Mouse (Mus musculus): Measurements from ENCODE around the gene Caprin2. TPM values are rescaled to one million over a fixed set of nuclear protein-coding genes. Genes with fewer than 3 reads are reported as not detected.
"Not testable (repeated sequence)": the region's sequence is repeated elsewhere in the genome, so short reads cannot be mapped to it uniquely, and the experiment has no call there.

Gene Caprin2
- total and polyA plus RNA-seq, 2 experiments from 2014 or later, result 6.5 to 18.0 TPM

DNA sequence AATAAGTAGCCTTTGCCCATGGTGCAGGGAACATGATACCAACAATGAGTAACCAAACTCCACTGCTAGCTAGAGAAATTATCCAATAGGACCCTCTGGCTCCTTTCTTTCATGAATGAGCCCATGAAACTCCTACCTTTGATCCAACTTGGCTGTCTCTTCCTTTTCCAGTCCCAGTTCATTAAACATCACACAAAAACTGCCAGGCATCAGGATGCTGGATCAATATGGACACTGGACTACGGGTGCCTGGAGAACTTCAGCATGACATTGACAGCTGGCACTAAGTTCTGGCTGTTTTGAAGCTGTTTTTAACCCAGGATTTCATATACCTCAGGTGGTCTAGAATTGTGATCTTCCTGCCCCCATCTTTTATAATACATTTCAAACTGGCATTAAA is 21.6 kb upstream of the Caprin2 start:
- H3K9ac ChIP-seq (replicated peaks; ENCODE audit: low read length, poor library complexity, severe bottlenecking), result no peak overlapping the region
- TF ChIP-seq CTCF (IDR thresholded peaks at IDR 0.05), result no peak
- H3K4me3 ChIP-seq (ENCODE audit: low read depth, low read length), result no peak overlapping the region
- no peaks in the 10 kb centered on the region for H3K27me3 ChIP-seq (ENCODE audit: insufficient read depth, low read length)
- no peak overlapping the region for H3K4me2 ChIP-seq (ENCODE audit: low read depth, low read length, poor library complexity, severe bottlenecking)
- no peaks in the 10 kb centered on the region for H3K4me1 ChIP-seq (ENCODE audit: insufficient read depth, low read length)
- DNase-seq (ENCODE audit: low spot score) (no peak), ATAC-seq (ENCODE audit: low FRiP score) (no peak)
- 71% methylated on average over 1 of the region's 1 CpGs for WGBS
- H3K36me3 ChIP-seq (ENCODE audit: insufficient read depth, low read length), result no peaks in the 10 kb centered on the region
- H3K27ac ChIP-seq (ENCODE audit: low read depth, low read length), result no peak overlapping the region
- no peaks in the 10 kb centered on the region for H3K9me3 ChIP-seq (ENCODE audit: low read length)

- 43% methylated on average over 3 of the region's 3 CpGs for WGBS
- H3K36me3 ChIP-seq (ENCODE audit: insufficient read depth, low read length), result no peaks in the 10 kb centered on the region
- TF ChIP-seq CTCF (IDR thresholded peaks at IDR 0.05), result peak; percentile 66
- no peak overlapping the region for H3K9ac ChIP-seq (replicated peaks; ENCODE audit: low read length, poor library complexity, severe bottlenecking)
- H3K27me3 ChIP-seq (ENCODE audit: insufficient read depth, low read length), result no peaks in the 10 kb centered on the region
- H3K4me3 ChIP-seq (ENCODE audit: low read depth, low read length), result no peak overlapping the region
- peak; percentile 42 for DNase-seq (ENCODE audit: low spot score)
- no peak overlapping the region for H3K4me2 ChIP-seq (ENCODE audit: low read depth, low read length, poor library complexity, severe bottlenecking)
- ATAC-seq (ENCODE audit: low FRiP score), result no peak
- no peaks in the 10 kb centered on the region for H3K4me1 ChIP-seq (ENCODE audit: insufficient read depth, low read length)
- no peaks in the 10 kb centered on the region for H3K9me3 ChIP-seq (ENCODE audit: low read length)
- H3K27ac ChIP-seq (ENCODE audit: low read depth, low read length), result no peak overlapping the region
These were observed 20.8 kb upstream of the Caprin2 start for GRCm38 (mm10) chr6:148916817-148917216.

DNA sequence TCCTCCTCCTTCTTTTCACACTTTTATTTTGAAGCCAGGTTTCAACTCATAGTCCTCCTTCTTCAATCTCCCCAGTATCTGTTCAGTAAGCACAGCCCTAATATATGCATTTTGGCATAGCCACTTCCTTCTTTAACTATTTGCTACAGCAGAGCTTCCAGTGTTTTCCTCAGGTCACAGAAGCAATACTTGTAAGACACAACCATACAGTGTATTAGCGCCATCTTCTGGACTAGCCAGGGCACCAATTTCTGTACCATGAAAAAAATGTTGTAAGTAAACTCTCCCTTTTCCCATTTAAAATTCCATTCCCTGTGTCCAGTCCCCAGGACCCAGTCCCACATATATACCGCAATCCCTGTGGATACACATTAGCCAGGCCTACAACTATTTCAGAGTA is 17.9 kb upstream of the Caprin2 start:
- Histone ChIP-seq H3K4me2 (ENCODE audit: low read depth, low read length, poor library complexity, severe bottlenecking) (no peak overlapping the region), H3K9ac (replicated peaks; ENCODE audit: low read length, poor library complexity, severe bottlenecking) (no peak overlapping the region), H3K4me3 (ENCODE audit: low read depth, low read length) (no peak overlapping the region), H3K9me3 (ENCODE audit: low read length) (no peaks in the 10 kb centered on the region), H3K36me3 (ENCODE audit: insufficient read depth, low read length) (no peaks in the 10 kb centered on the region), H3K27ac (ENCODE audit: low read depth, low read length) (no peak overlapping the region), H3K4me1 (ENCODE audit: insufficient read depth, low read length) (no peaks in the 10 kb centered on the region), H3K27me3 (ENCODE audit: insufficient read depth, low read length) (no peaks in the 10 kb centered on the region)
- WGBS, result 11% methylated on average over 2 of the region's 2 CpGs
- ATAC-seq (ENCODE audit: low FRiP score) (peak; percentile 58; the same call in 1 of the 2 replicates), DNase-seq (ENCODE audit: low spot score) (peak; percentile 87)
- TF ChIP-seq CTCF (IDR thresholded peaks at IDR 0.05), result peak; percentile 88

GRCm38 (mm10) chr6:148911906-148912305 is 15.9 kb upstream of the Caprin2 start:
- not testable (repeated sequence) for H3K4me1 ChIP-seq (ENCODE audit: insufficient read depth, low read length); H3K9ac ChIP-seq (replicated peaks; ENCODE audit: low read length, poor library complexity, severe bottlenecking); H3K27ac ChIP-seq (ENCODE audit: low read depth, low read length); H3K9me3 ChIP-seq (ENCODE audit: low read length); H3K27me3 ChIP-seq (ENCODE audit: insufficient read depth, low read length); H3K4me3 ChIP-seq (ENCODE audit: low read depth, low read length); H3K36me3 ChIP-seq (ENCODE audit: insufficient read depth, low read length); ATAC-seq (ENCODE audit: low FRiP score); H3K4me2 ChIP-seq (ENCODE audit: low read depth, low read length, poor library complexity, severe bottlenecking); DNase-seq (ENCODE audit: low spot score)
- WGBS, result 84% methylated on average over 8 of the region's 8 CpGs

- TF ChIP-seq CTCF (IDR thresholded peaks at IDR 0.05), result no peak
- Histone ChIP-seq H3K27ac (ENCODE audit: low read depth, low read length) (no peak overlapping the region), H3K9ac (replicated peaks; ENCODE audit: low read length, poor library complexity, severe bottlenecking) (no peak overlapping the region), H3K4me2 (ENCODE audit: low read depth, low read length, poor library complexity, severe bottlenecking) (no peak overlapping the region), H3K4me3 (ENCODE audit: low read depth, low read length) (no peak overlapping the region), H3K9me3 (ENCODE audit: low read length) (no peaks in the 10 kb centered on the region), H3K4me1 (ENCODE audit: insufficient read depth, low read length) (no peaks in the 10 kb centered on the region), H3K27me3 (ENCODE audit: insufficient read depth, low read length) (no peaks in the 10 kb centered on the region), H3K36me3 (ENCODE audit: insufficient read depth, low read length) (no peaks in the 10 kb centered on the region)
- DNase-seq (ENCODE audit: low spot score) (no peak), ATAC-seq (ENCODE audit: low FRiP score) (no peak)
- 93% methylated on average over 9 of the region's 9 CpGs for WGBS
These were observed 10.9 kb upstream of the Caprin2 start for GRCm38 (mm10) chr6:148906958-148907357.

DNA sequence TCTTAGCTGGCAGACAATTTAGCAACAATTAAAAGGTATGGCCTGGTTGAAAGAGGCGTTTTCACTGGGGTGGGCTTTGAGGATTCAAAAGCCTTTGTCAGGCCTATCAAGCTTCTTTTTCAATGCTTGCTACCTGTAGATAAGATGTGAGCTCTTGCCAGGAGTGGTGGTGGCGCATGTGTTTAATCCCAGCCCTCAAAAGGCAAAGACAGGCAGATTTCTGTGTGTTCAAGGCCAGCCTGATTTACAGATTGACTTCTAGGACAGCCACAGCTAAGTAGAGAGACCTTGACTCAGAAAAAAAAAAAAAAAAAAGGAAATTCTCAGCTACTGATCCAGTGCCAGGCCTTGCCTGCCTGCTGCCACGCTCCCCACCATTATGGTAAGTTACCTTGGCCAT is 6.7 kb upstream of the Caprin2 start:
- no peaks in the 10 kb centered on the region for H3K9me3 ChIP-seq (ENCODE audit: low read length)
- H3K4me3 ChIP-seq (ENCODE audit: low read depth, low read length), result no peak overlapping the region
- no peak overlapping the region for H3K4me2 ChIP-seq (ENCODE audit: low read depth, low read length, poor library complexity, severe bottlenecking)
- no peaks in the 10 kb centered on the region for H3K36me3 ChIP-seq (ENCODE audit: insufficient read depth, low read length)
- no peaks in the 10 kb centered on the region for H3K4me1 ChIP-seq (ENCODE audit: insufficient read depth, low read length)
- no peak for TF ChIP-seq CTCF (IDR thresholded peaks at IDR 0.05)
- H3K27me3 ChIP-seq (ENCODE audit: insufficient read depth, low read length), result no peaks in the 10 kb centered on the region
- no peak for ATAC-seq (ENCODE audit: low FRiP score)
- no peak overlapping the region for H3K9ac ChIP-seq (replicated peaks; ENCODE audit: low read length, poor library complexity, severe bottlenecking)
- 69% methylated on average over 3 of the region's 3 CpGs for WGBS
- no peak overlapping the region for H3K27ac ChIP-seq (ENCODE audit: low read depth, low read length)
- DNase-seq (ENCODE audit: low spot score), result no peak

Measured in midbrain, postnatal 0 days (tissue).